Mouse (Mus musculus) lung, embryonic 14.5 days (tissue): Measurements from ENCODE around the gene Ndufb8. TPM values are rescaled to one million over a fixed set of nuclear protein-coding genes. Genes with fewer than 3 reads are reported as not detected.

Experiments used
- ATAC-seq: fragments of 200-750 bp; cut with Nextera tagmentation; 2 replicates; pipeline ENCODE4 v1.8.0; 2017; ENCODE audit warnings: mild to moderate bottlenecking, moderate TSS enrichment, moderate library complexity; ENCODE audit not compliant: insufficient read depth
- DNase-seq: peaks from one replicate; pipeline ENCODE4 v3.0.0-alpha.2; 2015
- H3K27ac ChIP-seq: fragments of 300-500 bp; sonication (generic); 2 replicates; pipeline ENCODE4 v1.5.1; 2014; ENCODE audit warnings: low read depth, mild to moderate bottlenecking, moderate library complexity
- H3K27me3 ChIP-seq: fragments of 300-500 bp; sonication (generic); 2 replicates; pipeline ENCODE4 v1.6.1; 2014; ENCODE audit warnings: low read length, control low read depth; ENCODE audit not compliant: insufficient read depth
- H3K36me3 ChIP-seq: fragments of 300-500 bp; sonication (generic); 2 replicates; pipeline ENCODE4 v1.6.1; 2014; ENCODE audit warnings: control low read depth; ENCODE audit not compliant: insufficient read depth
- H3K4me1 ChIP-seq: fragments of 300-500 bp; sonication (generic); 2 replicates; pipeline ENCODE4 v1.6.1; 2014; ENCODE audit warnings: antibody characterized with exemption, control low read depth; ENCODE audit not compliant: insufficient read depth
- H3K4me2 ChIP-seq: fragments of 300-500 bp; sonication (generic); 2 replicates; pipeline ENCODE4 v1.6.1; 2014; ENCODE audit warnings: mild to moderate bottlenecking
- H3K4me3 ChIP-seq: fragments of 300-500 bp; sonication (generic); 2 replicates; pipeline ENCODE4 v1.5.1; 2014; ENCODE audit warnings: low read depth, low read length
- H3K9ac ChIP-seq: fragments of 300-500 bp; sonication (generic); 2 replicates; pipeline ENCODE4 v1.6.1; 2014
- H3K9me3 ChIP-seq: fragments of 300-500 bp; sonication (generic); 2 replicates; pipeline ENCODE4 v1.6.1; 2016; ENCODE audit warnings: low read depth, low read length, control low read depth
- CTCF ChIP-seq: IDR thresholded peaks from 2 replicates; pipeline ENCODE4 v1.5.1; 2016; ENCODE audit warnings: antibody characterized with exemption, low read depth
- WGBS: fragments of 180-500 bp; shearing (Covaris S2); extraction: QIAGEN DNeasy Blood & Tissue Kit; methylation state at CpG from one replicate; pipeline ENCODE4 v1.1.7; 2014; 5-methylcytosine and 5-hydroxymethylcytosine counted together
- polyA plus RNA-seq: library from polyadenylated mRNA; unstranded; fragments of >200 nt; fragmentation: Nextera tagmentation; extraction: Ambion mirVana; gene quantifications from 2 replicates; pipeline ENCODE4 v1.2.1, GENCODE M21; 2014

Gene Ndufb8
- polyA plus RNA-seq, 1 experiment from 2014 or later = 562 TPM

GRCm38 (mm10) chr19:44553286-44553685 lies 2.0 kb downstream of the Ndufb8 start:
- DNase-seq (no peak), ATAC-seq (no peak)
- TF ChIP-seq CTCF = no peak
- no peak overlapping the region for H3K9ac ChIP-seq
- H3K36me3 ChIP-seq = peaks cover 50% of the 10 kb centered on the region
- H3K4me2 ChIP-seq = no peak overlapping the region
- 96% methylated on average over 4 of the region's 4 CpGs for WGBS
- peaks cover 5% of the 10 kb centered on the region; the same call in 1 of the 2 replicates for H3K4me1 ChIP-seq
- no peak overlapping the region for H3K4me3 ChIP-seq
- H3K9me3 ChIP-seq = no peaks in the 10 kb centered on the region
- no peak overlapping the region for H3K27ac ChIP-seq
- no peaks in the 10 kb centered on the region for H3K27me3 ChIP-seq

- 94% methylated on average over 4 of the region's 4 CpGs for WGBS
- Histone ChIP-seq H3K9ac (no peak within 1 kb of the TSS), H3K27ac (no peak within 1 kb of the TSS), H3K4me1 (peaks cover 5% of the 10 kb centered on the region; the same call in 1 of the 2 replicates), H3K4me2 (0 out of 2 replicates have a peak within 1 kb of the TSS, but pooled peaks have one; percentile 67), H3K9me3 (no peaks in the 10 kb centered on the region), H3K36me3 (peaks cover 53% of the 10 kb centered on the region), H3K27me3 (no peaks in the 10 kb centered on the region), H3K4me3 (no peak within 1 kb of the TSS)
- ATAC-seq (no peak), DNase-seq (no peak)
- no peak for TF ChIP-seq CTCF
Measured at GRCm38 (mm10) chr19:44552731-44553130, 2.5 kb downstream of the Ndufb8 start, which contains the start of gene Gm20538. Gm20538 (minus strand) TSS chr19:44552831.

GRCm38 (mm10) chr19:44545321-44546041 lies 9.8 kb downstream of the Ndufb8 start, which contains the start of gene Sec31b:
Sec31b (minus strand) TSS chr19:44545864.
- Histone ChIP-seq H3K9ac (peak within 1 kb of the TSS; percentile 56), H3K27ac (no peak within 1 kb of the TSS), H3K27me3 (peaks cover 6% of the 10 kb centered on the region; the same call in 1 of the 2 replicates), H3K9me3 (0 out of 2 replicates have a peak, but pooled peaks cover 4% of the 10 kb centered on the region), H3K4me3 (peak within 1 kb of the TSS; percentile 56), H3K36me3 (peaks cover 24% of the 10 kb centered on the region), H3K4me1 (no peaks in the 10 kb centered on the region), H3K4me2 (peak within 1 kb of the TSS; percentile 86)
- peak; percentile 34 for DNase-seq
- under 1% methylated on average over 46 of the region's 47 CpGs for WGBS
- TF ChIP-seq CTCF = no peak
- peak; percentile 31; the same call in 1 of the 2 replicates for ATAC-seq

GRCm38 (mm10) chr19:44544775-44545174 lies 10.5 kb downstream of the Ndufb8 start:
- Histone ChIP-seq H3K9me3 (0 out of 2 replicates have a peak, but pooled peaks cover 4% of the 10 kb centered on the region), H3K4me1 (no peaks in the 10 kb centered on the region), H3K4me3 (peak overlapping the region; percentile 56), H3K27me3 (peaks cover 6% of the 10 kb centered on the region; the same call in 1 of the 2 replicates), H3K36me3 (peaks cover 16% of the 10 kb centered on the region), H3K27ac (no peak overlapping the region), H3K9ac (no peak overlapping the region), H3K4me2 (peak overlapping the region; percentile 86)
- DNase-seq (peak; percentile 97), ATAC-seq (no peak)
- peak; percentile 86 for TF ChIP-seq CTCF
- WGBS = 2% methylated on average over 12 of the region's 13 CpGs

- ATAC-seq (no peak), DNase-seq (no peak)
- TF ChIP-seq CTCF = no peak
- Histone ChIP-seq H3K36me3 (peaks cover 12% of the 10 kb centered on the region; the same call in 1 of the 2 replicates), H3K27ac (no peak overlapping the region), H3K9me3 (0 out of 2 replicates have a peak, but pooled peaks cover 4% of the 10 kb centered on the region), H3K4me1 (no peaks in the 10 kb centered on the region), H3K4me3 (no peak overlapping the region), H3K4me2 (no peak overlapping the region; the same call in 1 of the 2 replicates), H3K27me3 (peaks cover 6% of the 10 kb centered on the region; the same call in 1 of the 2 replicates), H3K9ac (no peak overlapping the region)
- 55% methylated on average over 10 of the region's 10 CpGs for WGBS
Measured at GRCm38 (mm10) chr19:44544372-44544771, 10.9 kb downstream of the Ndufb8 start.

GRCm38 (mm10) chr19:44542694-44543178 lies 12.5 kb downstream of the Ndufb8 start:
- no peak for TF ChIP-seq CTCF
- no peak overlapping the region for H3K27ac ChIP-seq
- H3K9ac ChIP-seq = no peak overlapping the region
- WGBS = 78% methylated on average over 8 of the region's 8 CpGs
- H3K4me3 ChIP-seq = no peak overlapping the region
- no peak overlapping the region for H3K4me2 ChIP-seq
- H3K4me1 ChIP-seq = no peaks in the 10 kb centered on the region
- DNase-seq (no peak), ATAC-seq (no peak)
- no peaks in the 10 kb centered on the region; the same call in 1 of the 2 replicates for H3K36me3 ChIP-seq
- H3K9me3 ChIP-seq = 0 out of 2 replicates have a peak, but pooled peaks cover 4% of the 10 kb centered on the region
- H3K27me3 ChIP-seq = peaks cover 6% of the 10 kb centered on the region; the same call in 1 of the 2 replicates

- no peaks in the 10 kb centered on the region for H3K36me3 ChIP-seq
- H3K4me3 ChIP-seq = no peak overlapping the region
- 70% methylated on average over 8 of the region's 8 CpGs for WGBS
- H3K4me2 ChIP-seq = no peak overlapping the region
- no peak overlapping the region for H3K27ac ChIP-seq
- TF ChIP-seq CTCF = no peak
- H3K27me3 ChIP-seq = no peaks in the 10 kb centered on the region
- no peak for DNase-seq
- 0 out of 2 replicates have a peak, but pooled peaks cover 4% of the 10 kb centered on the region for H3K9me3 ChIP-seq
- no peak for ATAC-seq
- no peaks in the 10 kb centered on the region for H3K4me1 ChIP-seq
- no peak overlapping the region for H3K9ac ChIP-seq
Measured at GRCm38 (mm10) chr19:44537416-44537815, 17.8 kb downstream of the Ndufb8 start.
